Mouse (Mus musculus): ENCODE measurements around the gene Ugt1a8.

- TF ChIP-seq CTCF (IDR thresholded peaks at IDR 0.05; ENCODE audit: low read depth, low read length), result no peak
- no peak for TF ChIP-seq POLR2A (IDR thresholded peaks at IDR 0.05; ENCODE audit: extremely low read depth, insufficient read depth, low read length)
Observed at GRCm38 (mm10) chr1:88222216-88222615, 134.6 kb downstream of the Ugt1a8 start.
